Mouse (Mus musculus) bone marrow macrophage, adult 2 months (primary cell): ENCODE measurements around the gene Lrrn3.

Experiments used
- CTCF ChIP-seq: IDR thresholded peaks from 2 replicates; pipeline ENCODE4 v1.5.1; 2012; ENCODE audit warnings: low read depth, mild to moderate bottlenecking, low read length, moderate library complexity
- POLR2A ChIP-seq: IDR thresholded peaks from 2 replicates; pipeline ENCODE4 v1.6.1; 2012; ENCODE audit warnings: mild to moderate bottlenecking, low read depth, low read length, borderline replicate concordance

- TF ChIP-seq CTCF (no peak), POLR2A (no peak)
These were observed 1.3 kb downstream of the Lrrn3 start for GRCm38 (mm10) chr12:41484689-41485511.
